Mouse (Mus musculus): ENCODE measurements around the gene Sirpa. TPM values are rescaled to one million over a fixed set of nuclear protein-coding genes. Genes with fewer than 3 reads are reported as not detected.

Sirpa gene
- total RNA-seq, 1 experiment = 6.5 TPM

- in situ Hi-C loops (cut with MboI; ENCODE audit: low sequenced_read_pairs in 2 of 2, unreplicated experiment in 2 of 2) = no loop called here
Measured at GRCm38 (mm10) chr2:129569120-129569519, 23.5 kb upstream of the Sirpa start.

GRCm38 (mm10) chr2:129569556-129569955 lies 23.1 kb upstream of the Sirpa start:
- Histone ChIP-seq H3K36me3 (ENCODE audit: control insufficient read depth, insufficient read depth, low read length, poor library complexity, severe bottlenecking) (no peaks in the 10 kb centered on the region), H3K9me3 (ENCODE audit: control insufficient read depth, insufficient read depth, low read depth, low read length) (no peaks in the 10 kb centered on the region), H3K4me3 (ENCODE audit: insufficient read depth in 1 of 2, low read depth in 1 of 2, low read length in 2 of 2, poor library complexity in 1 of 2, severe bottlenecking in 1 of 2) (no peak overlapping the region), H3K4me1 (ENCODE audit: control insufficient read depth in 2 of 2, insufficient read depth in 2 of 2, low read length in 2 of 2, poor library complexity in 1 of 2) (0 out of 4 replicates have a peak, but pooled peaks cover 2 to 6% of the 10 kb centered on the region in 2 experiments), H3K27ac (ENCODE audit: insufficient read depth, low read depth, low read length, poor library complexity, severe bottlenecking) (no peak overlapping the region), H3K9ac (ENCODE audit: insufficient read depth, low read depth, low read length, poor library complexity, severe bottlenecking) (no peak overlapping the region)
- in situ Hi-C loops (cut with MboI; ENCODE audit: low sequenced_read_pairs in 2 of 2, unreplicated experiment in 2 of 2) = no loop called here
- DNase-seq (ENCODE audit: low read depth, low spot score) = no peak
- no peak for TF ChIP-seq ZNF384 (IDR thresholded peaks at IDR 0.05; ENCODE audit: low read depth, low read length)
- TF ChIP-seq ZC3H11A (IDR thresholded peaks at IDR 0.05; ENCODE audit: borderline replicate concordance, low read depth, low read length) = no peak
- no peak for TF ChIP-seq HCFC1 (IDR thresholded peaks at IDR 0.05; ENCODE audit: borderline replicate concordance, insufficient read depth, low read length)
- TF ChIP-seq MAFK (IDR thresholded peaks at IDR 0.05; ENCODE audit: insufficient read depth, low read depth, low read length) = no peak
- TF ChIP-seq CHD2 (IDR thresholded peaks at IDR 0.05; ENCODE audit: low read depth, low read length) = no peak

More at GRCm38 (mm10) chr2:129569120-129569519, 23.5 kb upstream of the Sirpa start:
- 0 out of 4 replicates have a peak, but pooled peaks cover 2 to 6% of the 10 kb centered on the region in 2 experiments for H3K4me1 ChIP-seq (ENCODE audit: control insufficient read depth in 2 of 2, insufficient read depth in 2 of 2, low read length in 2 of 2, poor library complexity in 1 of 2)
- H3K27ac ChIP-seq (ENCODE audit: insufficient read depth, low read depth, low read length, poor library complexity, severe bottlenecking) = no peak overlapping the region
- no peaks in the 10 kb centered on the region for H3K9me3 ChIP-seq (ENCODE audit: control insufficient read depth, insufficient read depth, low read depth, low read length)
- H3K36me3 ChIP-seq (ENCODE audit: control insufficient read depth, insufficient read depth, low read length, poor library complexity, severe bottlenecking) = no peaks in the 10 kb centered on the region
- TF ChIP-seq ZC3H11A (IDR thresholded peaks at IDR 0.05; ENCODE audit: borderline replicate concordance, low read depth, low read length) (no peak), MAFK (IDR thresholded peaks at IDR 0.05; ENCODE audit: insufficient read depth, low read depth, low read length) (no peak), ZNF384 (IDR thresholded peaks at IDR 0.05; ENCODE audit: low read depth, low read length) (no peak), HCFC1 (IDR thresholded peaks at IDR 0.05; ENCODE audit: borderline replicate concordance, insufficient read depth, low read length) (no peak), CHD2 (IDR thresholded peaks at IDR 0.05; ENCODE audit: low read depth, low read length) (no peak)
- H3K9ac ChIP-seq (ENCODE audit: insufficient read depth, low read depth, low read length, poor library complexity, severe bottlenecking) = no peak overlapping the region
- DNase-seq (ENCODE audit: low read depth, low spot score) = no peak
- no peak overlapping the region for H3K4me3 ChIP-seq (ENCODE audit: insufficient read depth in 1 of 2, low read depth in 1 of 2, low read length in 2 of 2, poor library complexity in 1 of 2, severe bottlenecking in 1 of 2)

GRCm38 (mm10) chr2:129573701-129574273 lies 18.8 kb upstream of the Sirpa start:
- in situ Hi-C loops (cut with MboI; ENCODE audit: low sequenced_read_pairs in 2 of 2, unreplicated experiment in 2 of 2) = no loop called here
- Histone ChIP-seq H3K36me3 (ENCODE audit: control insufficient read depth, insufficient read depth, low read length, poor library complexity, severe bottlenecking) (no peaks in the 10 kb centered on the region), H3K27ac (ENCODE audit: insufficient read depth, low read depth, low read length, poor library complexity, severe bottlenecking) (no peak overlapping the region), H3K4me3 (ENCODE audit: insufficient read depth in 1 of 2, low read depth in 1 of 2, low read length in 2 of 2, poor library complexity in 1 of 2, severe bottlenecking in 1 of 2) (no peak overlapping the region), H3K9ac (ENCODE audit: insufficient read depth, low read depth, low read length, poor library complexity, severe bottlenecking) (no peak overlapping the region), H3K9me3 (ENCODE audit: control insufficient read depth, insufficient read depth, low read depth, low read length) (no peaks in the 10 kb centered on the region), H3K4me1 (ENCODE audit: control insufficient read depth in 2 of 2, insufficient read depth in 2 of 2, low read length in 2 of 2, poor library complexity in 1 of 2) (peaks cover 2 to 9% of the 10 kb centered on the region in 2 experiments; a peak in 1 of 4 replicates)
- no peak for DNase-seq (ENCODE audit: low read depth, low spot score)
- TF ChIP-seq ZNF384 (IDR thresholded peaks at IDR 0.05; ENCODE audit: low read depth, low read length) (no peak), ZC3H11A (IDR thresholded peaks at IDR 0.05; ENCODE audit: borderline replicate concordance, low read depth, low read length) (no peak), MAFK (IDR thresholded peaks at IDR 0.05; ENCODE audit: insufficient read depth, low read depth, low read length) (no peak), HCFC1 (IDR thresholded peaks at IDR 0.05; ENCODE audit: borderline replicate concordance, insufficient read depth, low read length) (no peak), CHD2 (IDR thresholded peaks at IDR 0.05; ENCODE audit: low read depth, low read length) (no peak)

- peaks cover 2 to 9% of the 10 kb centered on the region in 2 experiments; a peak in 1 of 4 replicates for H3K4me1 ChIP-seq (ENCODE audit: control insufficient read depth in 2 of 2, insufficient read depth in 2 of 2, low read length in 2 of 2, poor library complexity in 1 of 2)
- H3K9me3 ChIP-seq (ENCODE audit: control insufficient read depth, insufficient read depth, low read depth, low read length) = no peaks in the 10 kb centered on the region
- TF ChIP-seq HCFC1 (IDR thresholded peaks at IDR 0.05; ENCODE audit: borderline replicate concordance, insufficient read depth, low read length) (no peak), ZNF384 (IDR thresholded peaks at IDR 0.05; ENCODE audit: low read depth, low read length) (no peak), CHD2 (IDR thresholded peaks at IDR 0.05; ENCODE audit: low read depth, low read length) (no peak), ZC3H11A (IDR thresholded peaks at IDR 0.05; ENCODE audit: borderline replicate concordance, low read depth, low read length) (no peak), MAFK (IDR thresholded peaks at IDR 0.05; ENCODE audit: insufficient read depth, low read depth, low read length) (no peak)
- H3K9ac ChIP-seq (ENCODE audit: insufficient read depth, low read depth, low read length, poor library complexity, severe bottlenecking) = no peak overlapping the region
- H3K4me3 ChIP-seq (ENCODE audit: insufficient read depth in 1 of 2, low read depth in 1 of 2, low read length in 2 of 2, poor library complexity in 1 of 2, severe bottlenecking in 1 of 2) = no peak overlapping the region; a peak in 1 of 4 replicates
- H3K27ac ChIP-seq (ENCODE audit: insufficient read depth, low read depth, low read length, poor library complexity, severe bottlenecking) = no peak overlapping the region
- in situ Hi-C loops (cut with MboI; ENCODE audit: low sequenced_read_pairs in 2 of 2, unreplicated experiment in 2 of 2) = no loop called here
- no peaks in the 10 kb centered on the region for H3K36me3 ChIP-seq (ENCODE audit: control insufficient read depth, insufficient read depth, low read length, poor library complexity, severe bottlenecking)
- DNase-seq (ENCODE audit: low read depth, low spot score) = no peak
Measured at GRCm38 (mm10) chr2:129574395-129575046, 18.1 kb upstream of the Sirpa start.

Data from ES-E14 (cell line).